Mouse (Mus musculus) stomach, embryonic 15.5 days (tissue): ENCODE results near the gene Ppm1h. TPM values are rescaled to one million over a fixed set of nuclear protein-coding genes. Genes with fewer than 3 reads are reported as not detected.
"Not testable (repeated sequence)": the region's sequence is repeated elsewhere in the genome, so short reads cannot be mapped to it uniquely, and the experiment has no call there.

ENCODE experiments used
- ATAC-seq: fragments of 200-750 bp; cut with Nextera tagmentation; 2 replicates; pipeline ENCODE4 v1.8.0; 2017; ENCODE audit warnings: low read depth, moderate number of reproducible peaks, moderate TSS enrichment; ENCODE audit not compliant: insufficient read depth, low FRiP score
- H3K27ac ChIP-seq: fragments of 300-500 bp; sonication (generic); 2 replicates; pipeline ENCODE4 v1.5.1; 2015; ENCODE audit warnings: mild to moderate bottlenecking, inconsistent platforms
- H3K27me3 ChIP-seq: fragments of 300-500 bp; sonication (generic); replicated peaks from 2 replicates; pipeline ENCODE4 v1.6.1; 2015; ENCODE audit warnings: inconsistent platforms
- H3K36me3 ChIP-seq: fragments of 300-500 bp; sonication (generic); 2 replicates; pipeline ENCODE4 v1.6.1; 2015; ENCODE audit warnings: inconsistent platforms
- H3K4me1 ChIP-seq: fragments of 300-500 bp; sonication (generic); 2 replicates; pipeline ENCODE4 v1.6.1; 2015; ENCODE audit warnings: inconsistent platforms
- H3K4me2 ChIP-seq: fragments of 300-500 bp; sonication (generic); 2 replicates; pipeline ENCODE4 v1.6.1; 2015; ENCODE audit warnings: mild to moderate bottlenecking, inconsistent platforms
- H3K4me3 ChIP-seq: fragments of 300-500 bp; sonication (generic); replicated peaks from 2 replicates; pipeline ENCODE4 v1.5.1; 2015; ENCODE audit warnings: inconsistent platforms
- H3K9ac ChIP-seq: fragments of 300-500 bp; sonication (generic); 2 replicates; pipeline ENCODE4 v1.6.1; 2015; ENCODE audit warnings: inconsistent platforms
- H3K9me3 ChIP-seq: fragments of 300-500 bp; sonication (generic); 2 replicates; pipeline ENCODE4 v1.6.1; 2016; ENCODE audit warnings: inconsistent platforms
- WGBS: fragments of 180-500 bp; shearing (Covaris S2); methylation state at CpG from one replicate; pipeline ENCODE4 v1.1.7; 2015; 5-methylcytosine and 5-hydroxymethylcytosine counted together
- polyA plus RNA-seq: library from polyadenylated mRNA; unstranded; fragments of >200 nt; fragmentation: Nextera tagmentation; extraction: Ambion mirVana; gene quantifications from 2 replicates; pipeline ENCODE4 v1.2.1, GENCODE M21; 2015

Gene Ppm1h
- polyA plus RNA-seq, 1 experiment from 2014 or later, result 13.2 TPM

- not testable (repeated sequence) for ATAC-seq, H3K4me1 ChIP-seq, H3K9ac ChIP-seq, H3K36me3 ChIP-seq, H3K4me3 ChIP-seq, H3K9me3 ChIP-seq, H3K27ac ChIP-seq, H3K4me2 ChIP-seq, H3K27me3 ChIP-seq
- no CpG with 5 or more reads among the region's 4 CpGs for WGBS
Observed at GRCm38 (mm10) chr10:122937380-122937779, 258.8 kb downstream of the Ppm1h start.

GRCm38 (mm10) chr10:122939546-122939945, 261.0 kb downstream of the Ppm1h start:
- no peaks in the 10 kb centered on the region for H3K36me3 ChIP-seq
- H3K9me3 ChIP-seq, result no peaks in the 10 kb centered on the region
- H3K27me3 ChIP-seq, result no peaks in the 10 kb centered on the region
- no peak overlapping the region for H3K27ac ChIP-seq
- H3K9ac ChIP-seq, result no peak overlapping the region
- no peak overlapping the region for H3K4me3 ChIP-seq
- 78% methylated on average over 10 of the region's 10 CpGs for WGBS
- H3K4me2 ChIP-seq, result no peak overlapping the region
- no peaks in the 10 kb centered on the region for H3K4me1 ChIP-seq
- ATAC-seq, result no peak

GRCm38 (mm10) chr10:122942771-122943170, 264.2 kb downstream of the Ppm1h start:
- no peak overlapping the region for H3K27ac ChIP-seq
- H3K9me3 ChIP-seq, result no peaks in the 10 kb centered on the region
- no peaks in the 10 kb centered on the region for H3K36me3 ChIP-seq
- H3K4me2 ChIP-seq, result no peak overlapping the region
- H3K4me3 ChIP-seq, result no peak overlapping the region
- no peak for ATAC-seq
- no peaks in the 10 kb centered on the region for H3K4me1 ChIP-seq
- no peak overlapping the region for H3K9ac ChIP-seq
- WGBS, result 79% methylated on average over 7 of the region's 7 CpGs
- H3K27me3 ChIP-seq, result no peaks in the 10 kb centered on the region

- Histone ChIP-seq H3K9ac (no peak overlapping the region), H3K4me2 (no peak overlapping the region), H3K27me3 (no peaks in the 10 kb centered on the region), H3K4me3 (no peak overlapping the region), H3K4me1 (no peaks in the 10 kb centered on the region), H3K36me3 (no peaks in the 10 kb centered on the region), H3K27ac (no peak overlapping the region), H3K9me3 (no peaks in the 10 kb centered on the region)
- no peak for ATAC-seq
- 39% methylated on average over 6 of the region's 6 CpGs for WGBS
Observed at GRCm38 (mm10) chr10:122943824-122944223, 265.3 kb downstream of the Ppm1h start.

DNA sequence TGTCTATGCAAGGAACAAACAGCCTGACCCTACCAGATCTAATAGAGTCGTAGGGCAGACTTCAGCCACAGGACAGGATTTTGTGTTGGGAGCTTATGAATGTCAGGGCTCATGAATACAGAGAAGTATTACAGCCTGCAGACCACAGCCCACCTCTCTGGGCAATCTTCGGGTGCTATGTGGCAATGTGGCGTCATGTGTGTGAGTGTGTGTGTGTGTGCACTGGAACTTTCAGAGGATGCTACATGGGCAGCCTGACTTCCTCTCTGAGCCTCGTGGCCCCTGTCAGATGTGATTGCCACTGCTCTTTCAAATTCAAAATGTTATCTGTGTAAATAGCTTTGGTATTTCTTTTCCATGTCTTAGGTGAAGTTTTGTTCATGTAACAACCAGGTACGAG, 266.3 kb downstream of the Ppm1h start:
- no peaks in the 10 kb centered on the region for H3K36me3 ChIP-seq
- no peaks in the 10 kb centered on the region for H3K27me3 ChIP-seq
- WGBS, result 67% methylated on average over 5 of the region's 5 CpGs
- no peak overlapping the region for H3K27ac ChIP-seq
- H3K4me1 ChIP-seq, result no peaks in the 10 kb centered on the region
- H3K4me2 ChIP-seq, result no peak overlapping the region
- no peak overlapping the region for H3K4me3 ChIP-seq
- no peaks in the 10 kb centered on the region for H3K9me3 ChIP-seq
- no peak overlapping the region for H3K9ac ChIP-seq
- ATAC-seq, result no peak

DNA sequence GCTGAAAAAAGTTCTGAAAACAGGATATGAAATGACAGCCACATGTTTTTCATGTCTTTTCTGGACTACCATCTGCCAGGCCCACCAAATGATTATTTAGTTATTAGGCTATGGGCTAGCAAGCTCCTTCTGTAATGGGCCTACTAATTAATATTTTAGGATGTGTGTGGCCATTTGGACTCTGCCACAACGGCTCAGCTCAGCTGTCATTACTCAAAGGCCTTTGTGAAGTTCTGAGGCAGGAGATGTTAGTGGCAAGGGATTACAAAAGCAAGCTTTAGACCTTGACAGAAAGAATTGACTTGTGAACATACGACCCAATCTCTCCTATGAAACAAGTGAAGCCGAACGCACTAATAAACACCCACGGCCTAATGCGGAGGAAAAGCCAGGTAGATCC, 272.4 kb downstream of the Ppm1h start:
- no peak overlapping the region for H3K4me3 ChIP-seq
- no peaks in the 10 kb centered on the region for H3K9me3 ChIP-seq
- no peaks in the 10 kb centered on the region for H3K36me3 ChIP-seq
- no peak overlapping the region for H3K4me2 ChIP-seq
- H3K27ac ChIP-seq, result no peak overlapping the region
- 71% methylated on average over 6 of the region's 6 CpGs for WGBS
- no peak for ATAC-seq
- no peak overlapping the region for H3K9ac ChIP-seq
- H3K27me3 ChIP-seq, result no peaks in the 10 kb centered on the region
- no peaks in the 10 kb centered on the region for H3K4me1 ChIP-seq

DNA sequence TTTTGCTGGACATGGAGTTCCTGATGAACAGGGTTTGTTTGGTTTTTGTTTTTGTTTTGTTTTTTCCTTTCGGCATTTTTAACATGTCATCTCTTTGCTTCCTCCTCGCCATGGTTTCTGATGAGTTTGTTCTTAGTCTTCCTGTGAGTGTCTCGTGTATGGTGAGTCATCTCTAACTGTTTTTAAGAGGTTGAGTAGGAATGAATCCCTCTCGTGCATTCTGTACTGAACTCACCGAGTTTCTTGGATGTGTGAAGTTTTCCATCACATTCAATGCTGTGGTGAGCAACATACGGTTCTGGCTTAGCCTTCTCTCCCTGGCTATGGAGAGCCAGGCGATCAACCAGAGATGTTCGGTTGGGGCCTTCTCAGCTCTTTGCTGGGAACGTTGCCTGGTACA, 275.0 kb downstream of the Ppm1h start:
- no peak for ATAC-seq
- no peaks in the 10 kb centered on the region for H3K4me1 ChIP-seq
- no peak overlapping the region for H3K27ac ChIP-seq
- no peaks in the 10 kb centered on the region for H3K36me3 ChIP-seq
- no peak overlapping the region for H3K4me2 ChIP-seq
- H3K27me3 ChIP-seq, result no peaks in the 10 kb centered on the region
- H3K4me3 ChIP-seq, result no peak overlapping the region
- no peaks in the 10 kb centered on the region for H3K9me3 ChIP-seq
- H3K9ac ChIP-seq, result no peak overlapping the region
- WGBS, result 89% methylated on average over 9 of the region's 9 CpGs

DNA sequence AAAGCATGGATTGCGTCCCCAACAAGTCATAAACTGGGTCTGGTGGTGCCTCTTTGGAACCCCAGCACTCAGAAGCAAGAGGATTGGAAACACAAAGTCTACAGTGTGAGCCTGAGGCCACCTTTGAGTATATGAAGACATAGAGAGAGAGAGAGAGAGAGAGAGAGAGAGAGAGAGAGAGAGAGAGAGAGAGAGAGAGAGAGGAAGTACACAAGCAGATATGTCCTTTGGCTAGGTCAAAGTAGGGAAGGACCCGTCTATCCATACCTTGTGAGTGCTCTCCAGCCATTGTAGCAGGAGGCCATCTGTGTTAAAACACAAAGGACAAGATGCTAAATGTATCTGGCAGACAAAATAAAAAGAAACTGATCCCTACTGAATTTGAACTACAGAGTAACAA, 279.4 kb downstream of the Ppm1h start:
- Histone ChIP-seq H3K4me3 (no peak overlapping the region), H3K36me3 (no peaks in the 10 kb centered on the region), H3K4me1 (no peaks in the 10 kb centered on the region), H3K9ac (no peak overlapping the region), H3K9me3 (no peaks in the 10 kb centered on the region), H3K27me3 (no peaks in the 10 kb centered on the region), H3K27ac (no peak overlapping the region), H3K4me2 (no peak overlapping the region)
- no peak for ATAC-seq
- 79% methylated on average over 2 of the region's 2 CpGs for WGBS

- no peaks in the 10 kb centered on the region for H3K9me3 ChIP-seq
- H3K4me3 ChIP-seq, result no peak overlapping the region
- H3K9ac ChIP-seq, result no peak overlapping the region
- no peaks in the 10 kb centered on the region for H3K27me3 ChIP-seq
- H3K36me3 ChIP-seq, result no peaks in the 10 kb centered on the region
- no peak overlapping the region for H3K27ac ChIP-seq
- H3K4me1 ChIP-seq, result peaks cover 5% of the 10 kb centered on the region
- H3K4me2 ChIP-seq, result no peak overlapping the region
- 88% methylated on average over 5 of the region's 5 CpGs for WGBS
- ATAC-seq, result no peak
Observed at GRCm38 (mm10) chr10:122958699-122959098, 280.1 kb downstream of the Ppm1h start.

DNA sequence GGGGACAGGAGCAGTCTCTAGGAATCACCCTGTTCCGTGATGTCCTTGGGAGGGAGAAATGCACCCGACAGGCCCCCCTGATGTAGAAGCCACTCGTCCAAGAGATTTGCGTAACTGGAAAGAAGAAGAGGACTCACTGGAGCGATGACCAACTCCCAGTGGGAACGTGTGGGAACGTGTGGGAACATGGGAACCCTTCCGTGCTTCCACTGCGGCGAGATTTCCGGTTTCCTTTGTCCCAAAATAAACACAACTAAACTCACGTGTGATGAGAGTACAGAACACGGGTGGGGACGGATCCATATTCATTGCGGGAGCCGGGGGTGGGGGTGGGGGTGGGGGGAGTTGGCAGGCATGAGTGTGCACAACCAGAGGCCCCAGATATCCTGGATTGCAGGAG, 281.7 kb downstream of the Ppm1h start:
- 77% methylated on average over 16 of the region's 16 CpGs for WGBS
- peaks cover 9% of the 10 kb centered on the region for H3K4me1 ChIP-seq
- peak overlapping the region; percentile 21; the same call in 1 of the 2 replicates for H3K4me2 ChIP-seq
- H3K36me3 ChIP-seq, result no peaks in the 10 kb centered on the region
- H3K9ac ChIP-seq, result no peak overlapping the region
- no peak overlapping the region for H3K27ac ChIP-seq
- no peak for ATAC-seq
- no peaks in the 10 kb centered on the region for H3K27me3 ChIP-seq
- H3K4me3 ChIP-seq, result no peak overlapping the region
- no peaks in the 10 kb centered on the region for H3K9me3 ChIP-seq

DNA sequence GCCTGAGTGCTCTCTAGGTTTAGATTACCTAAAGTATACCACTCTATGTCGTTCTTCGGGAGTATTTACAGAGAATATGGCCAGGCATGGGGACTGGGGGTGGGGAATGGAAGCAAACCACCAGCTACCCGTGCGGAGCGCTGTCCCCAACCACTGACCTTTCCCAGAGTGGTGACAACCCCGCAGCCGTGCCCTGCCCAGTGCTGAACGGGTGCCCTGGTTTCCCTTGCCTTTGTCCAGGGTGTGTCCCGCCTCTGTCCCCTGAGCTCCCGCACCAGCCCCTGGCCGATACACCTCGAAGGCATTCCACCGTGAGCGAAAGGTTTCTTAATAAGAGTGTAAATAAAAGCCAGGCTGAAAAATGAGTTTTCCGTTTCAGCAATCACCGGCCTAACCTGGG, 282.2 kb downstream of the Ppm1h start:
- Histone ChIP-seq H3K36me3 (no peaks in the 10 kb centered on the region), H3K27me3 (no peaks in the 10 kb centered on the region), H3K27ac (no peak overlapping the region), H3K4me2 (peak overlapping the region; percentile 21; the same call in 1 of the 2 replicates), H3K9me3 (no peaks in the 10 kb centered on the region), H3K4me3 (no peak overlapping the region), H3K9ac (no peak overlapping the region), H3K4me1 (peaks cover 9% of the 10 kb centered on the region)
- ATAC-seq, result no peak; the same call in 1 of the 2 replicates
- WGBS, result 41% methylated on average over 16 of the region's 16 CpGs

GRCm38 (mm10) chr10:122961494-122961893, 282.9 kb downstream of the Ppm1h start:
- 49% methylated on average over 9 of the region's 9 CpGs for WGBS

DNA sequence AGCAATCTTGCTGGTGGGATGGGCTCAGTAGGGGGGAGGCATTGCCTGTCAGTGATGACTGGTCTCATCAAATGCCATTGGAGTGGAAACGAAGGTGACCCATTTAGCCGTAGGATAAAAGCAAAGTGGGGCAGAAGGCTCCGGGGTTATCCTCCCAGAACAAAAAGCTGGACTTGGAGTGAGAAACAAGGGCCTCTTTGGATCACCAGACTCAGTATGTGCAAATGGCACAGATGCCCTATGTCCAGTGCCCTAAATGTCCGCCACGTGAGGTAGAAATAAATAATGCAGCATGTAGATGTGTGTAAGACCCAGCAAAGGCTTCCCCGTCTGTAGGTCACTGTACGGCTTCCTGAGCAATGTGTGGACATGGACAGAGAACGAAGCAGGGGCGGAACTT, 284.1 kb downstream of the Ppm1h start:
- no peak overlapping the region for H3K4me2 ChIP-seq

More at GRCm38 (mm10) chr10:122961494-122961893, 282.9 kb downstream of the Ppm1h start:
- H3K27me3 ChIP-seq, result no peaks in the 10 kb centered on the region
- no peaks in the 10 kb centered on the region for H3K9me3 ChIP-seq
- no peaks in the 10 kb centered on the region for H3K36me3 ChIP-seq
- no peak overlapping the region for H3K27ac ChIP-seq
- peaks cover 9% of the 10 kb centered on the region for H3K4me1 ChIP-seq
- no peak overlapping the region for H3K4me3 ChIP-seq
- no peak overlapping the region for H3K4me2 ChIP-seq
- no peak overlapping the region for H3K9ac ChIP-seq
- no peak for ATAC-seq

More for the DNA sequence above, 284.1 kb downstream of the Ppm1h start:
- H3K27ac ChIP-seq, result no peak overlapping the region
- WGBS, result 76% methylated on average over 9 of the region's 9 CpGs
- H3K36me3 ChIP-seq, result no peaks in the 10 kb centered on the region
- no peak overlapping the region for H3K4me3 ChIP-seq
- no peaks in the 10 kb centered on the region for H3K27me3 ChIP-seq
- ATAC-seq, result no peak
- H3K9me3 ChIP-seq, result no peaks in the 10 kb centered on the region
- peaks cover 9% of the 10 kb centered on the region for H3K4me1 ChIP-seq
- H3K9ac ChIP-seq, result no peak overlapping the region
